In the genomic region with DNA sequence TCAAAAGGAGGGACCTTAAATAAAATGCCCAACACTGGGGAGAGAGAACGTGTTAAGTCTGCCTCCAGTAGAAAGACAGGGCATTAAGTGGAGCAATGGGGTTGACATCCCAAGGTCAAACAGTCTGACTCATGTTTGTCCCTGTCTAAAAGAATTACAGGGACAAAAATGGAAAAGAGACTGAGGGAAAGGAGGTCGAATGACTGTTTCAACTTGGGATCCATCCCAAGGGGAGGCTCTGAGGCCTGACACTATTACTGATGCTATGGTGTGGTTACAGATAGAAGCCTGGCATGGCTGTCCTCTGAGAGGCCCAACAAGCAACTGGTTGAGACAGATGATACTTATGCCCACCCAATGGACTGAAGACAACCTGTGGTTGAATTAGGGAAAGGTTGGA, we compare ENCODE assay signal across 24 mouse cellular contexts.
DNase-seq lines count a peak whose midpoint lies in the region; ATAC-seq lines count a peak whose summit lies in the region.
"Had no signal": no experiment of that assay in that cellular context is flagged by ENCODE, and none has a peak within 500 bp of the region (broad histone marks: within the 10 kb centered on the region; RNA-seq: fewer than 3 reads in every experiment).

No protein-coding gene starts in this region.

- peak; percentile 51 to 87 for DNase-seq in adrenal gland, adult (ENCODE audit: inconsistent age in 2 of 2, low spot score in 1 of 2)
- no peak for DNase-seq in adrenal gland, postnatal 4 days (ENCODE audit: low spot score in 2 of 2)
- peak; percentile 47 for DNase-seq in adrenal gland, postnatal 10 days
- DNase-seq in adrenal gland, postnatal 25 days, result peak; percentile 4
- no peak for DNase-seq in right cerebral cortex, postnatal 10 days (ENCODE audit: low spot score in 2 of 2)
- no peak for DNase-seq in heart, adult 11 months
- DNase-seq: B cell, adult 2 months; cerebellum, adult 11-12 months; cerebellum, adult 2 months; cerebellum, adult 9-10 months; cerebellum, postnatal 10 days; cerebellum, postnatal 25 days had no signal

- WGBS in hindbrain, embryonic 13.5 days, result 77% methylated on average over 2 of the region's 2 CpGs

- no peak for ATAC-seq in hindbrain, embryonic 13.5 days (ENCODE audit: low FRiP score)
- ATAC-seq: activated CD4-positive, CD25-positive, alpha-beta regulatory T cell, adult 4 months; CD4-positive, CD25-positive, alpha-beta regulatory T cell, adult 4 months; forebrain, embryonic 14.5 days; forebrain, embryonic 16.5 days; Patski had no signal

- H3K4me3 ChIP-seq in hindbrain, embryonic 13.5 days, result no peak overlapping the region
- H3K4me3 ChIP-seq: embryonic facial prominence, embryonic 13.5 days; embryonic facial prominence, embryonic 15.5 days; erythroblast, embryonic 14.5 days; forebrain, embryonic 10.5 days; forebrain, embryonic 12.5 days had no signal

- no peaks in the 10 kb centered on the region for H3K36me3 ChIP-seq in hindbrain, embryonic 13.5 days
- H3K36me3 ChIP-seq: embryonic facial prominence, embryonic 13.5 days; embryonic facial prominence, embryonic 15.5 days; forebrain, embryonic 10.5 days; forebrain, embryonic 12.5 days; G1E had no signal

- H3K27ac ChIP-seq in hindbrain, embryonic 13.5 days, result no peak overlapping the region
- H3K27ac ChIP-seq: embryonic facial prominence, embryonic 13.5 days; embryonic facial prominence, embryonic 15.5 days; forebrain, embryonic 10.5 days; forebrain, embryonic 12.5 days had no signal

- no peak overlapping the region for H3K4me2 ChIP-seq in hindbrain, embryonic 13.5 days
- H3K4me2 ChIP-seq: embryonic facial prominence, embryonic 13.5 days; embryonic facial prominence, embryonic 15.5 days; forebrain, embryonic 12.5 days had no signal

- no peaks in the 10 kb centered on the region for H3K27me3 ChIP-seq in hindbrain, embryonic 13.5 days
- H3K27me3 ChIP-seq: embryonic facial prominence, embryonic 13.5 days; embryonic facial prominence, embryonic 15.5 days; forebrain, embryonic 12.5 days; Patski had no signal

- no peaks in the 10 kb centered on the region for H3K9me3 ChIP-seq in hindbrain, embryonic 13.5 days
- H3K9me3 ChIP-seq: embryonic facial prominence, embryonic 13.5 days; embryonic facial prominence, embryonic 15.5 days; forebrain, embryonic 10.5 days; forebrain, embryonic 12.5 days; G1E had no signal

- no peak overlapping the region for H3K9ac ChIP-seq in hindbrain, embryonic 13.5 days
- H3K9ac ChIP-seq: embryonic facial prominence, embryonic 13.5 days; embryonic facial prominence, embryonic 15.5 days; forebrain, embryonic 12.5 days had no signal

- H3K4me1 ChIP-seq in hindbrain, embryonic 13.5 days (replicated peaks), result no peaks in the 10 kb centered on the region
- H3K4me1 ChIP-seq: embryonic facial prominence, embryonic 13.5 days; embryonic facial prominence, embryonic 15.5 days; forebrain, embryonic 10.5 days; forebrain, embryonic 12.5 days had no signal

Comparison
In these comparisons a context has a peak if more than half of its experiments do, and no peak if none do; other contexts are left out.
1. DNase-seq: peak in adrenal gland, adult (2 of 2), adrenal gland, postnatal 10 days (single experiment) and adrenal gland, postnatal 25 days (single experiment); none in adrenal gland, postnatal 4 days (0 of 2), right cerebral cortex, postnatal 10 days (0 of 2) and heart, adult 11 months (single experiment).